Mouse (Mus musculus) heart, adult 10 weeks (tissue): ENCODE measurements around the gene Tefm. TPM values are rescaled to one million over a fixed set of nuclear protein-coding genes. Genes with fewer than 3 reads are reported as not detected.

ENCODE experiments used
- polyA plus RNA-seq: library from polyadenylated mRNA; stranded (reverse); fragments of 350-450 nt; fragmentation: Illumina TruSeq; extraction: RNeasy Lipid Tissue Mini Kit (QIAGEN cat#74804); gene quantifications from one replicate; pipeline ENCODE4 v1.2.3, GENCODE M21; 2014; ENCODE audit warnings: low read depth, low replicate concordance

Gene Tefm
- polyA plus RNA-seq = 35.6 TPM

GRCm38 (mm10) chr11:80141825-80142521 lies at the start of gene Tefm:
Gene Tefm, minus strand, starts transcription at chr11:80142175.

GRCm38 (mm10) chr11:80183705-80184255 lies 41.8 kb upstream of the Tefm start, which contains the start of gene Rnf135:
Gene Rnf135, plus strand, starts transcription at chr11:80183851.

GRCm38 (mm10) chr11:80153857-80154495 lies 12.0 kb upstream of the Tefm start, which contains the start of gene Adap2:
Gene Adap2, plus strand, starts transcription at chr11:80154105.

GRCm38 (mm10) chr11:80088917-80089816 lies 52.8 kb downstream of the Tefm start, which contains the start of gene Atad5:
Gene Atad5, plus strand, starts transcription at chr11:80089400.

Other genes with a start within 250 kb of the Tefm start
- gene Utp6, start 179.8 kb downstream of the Tefm start, polyA plus RNA-seq = 24.1 TPM
- gene Suz12, start 149.1 kb downstream of the Tefm start, polyA plus RNA-seq = 19.7 TPM
- 14.7 TPM for gene Crlf3, start 61.2 kb downstream of the Tefm start, polyA plus RNA-seq
- 0.63 TPM for gene Atad5, start 52.8 kb downstream of the Tefm start, polyA plus RNA-seq
- 9.5 TPM for gene Adap2, start 11.9 kb upstream of the Tefm start, polyA plus RNA-seq
- gene Rnf135, start 41.7 kb upstream of the Tefm start, polyA plus RNA-seq = 6.5 TPM
- gene Rhot1, start 66.8 kb upstream of the Tefm start, polyA plus RNA-seq = 81.5 TPM
- 11.2 TPM for gene Rhbdl3, start 158.7 kb upstream of the Tefm start, polyA plus RNA-seq
- gene 5730455P16Rik, start 235.9 kb upstream of the Tefm start, polyA plus RNA-seq = 20.5 TPM
- gene Zfp207, start 241.1 kb upstream of the Tefm start, polyA plus RNA-seq = 87.4 TPM